Mouse (Mus musculus) bone marrow, adult 2 months (tissue): Measurements from ENCODE around the gene Trmu.

Source experiments
- CTCF ChIP-seq: fragments of 200-500 bp; IDR thresholded peaks from 2 replicates; pipeline ENCODE4 v1.5.1; 2011; ENCODE audit warnings: low read length, control low read depth; ENCODE audit not compliant: control insufficient read depth, insufficient read depth
- POLR2A ChIP-seq: fragments of 200-500 bp; IDR thresholded peaks from 2 replicates; pipeline ENCODE4 v1.6.1; 2011; ENCODE audit warnings: low read depth, mild to moderate bottlenecking, control low read depth, low read length, borderline replicate concordance; ENCODE audit not compliant: control insufficient read depth

DNA sequence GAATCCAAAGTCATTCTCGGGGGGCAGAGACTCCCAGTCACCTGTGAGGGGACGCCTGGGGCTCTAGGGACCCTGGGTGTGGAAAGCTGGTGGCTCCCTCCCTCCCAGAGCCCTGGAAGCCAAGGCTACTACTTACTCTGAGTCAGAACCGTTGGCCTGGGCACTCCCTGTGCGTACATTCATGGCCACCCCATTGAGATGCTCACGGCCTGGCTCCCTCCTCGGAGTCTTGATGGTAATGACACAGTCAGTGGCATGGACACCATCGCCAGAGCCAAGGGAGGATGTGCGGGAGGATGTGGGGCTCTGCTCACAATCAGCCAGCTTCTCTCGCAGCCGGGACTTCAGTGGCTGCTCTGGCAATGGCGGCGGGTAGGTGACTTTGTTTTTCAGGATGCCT lies 21.7 kb downstream of the Trmu start:
- TF ChIP-seq CTCF (no peak), POLR2A (no peak)
